27 mouse cellular contexts compared by ENCODE assay signal in the genomic region with DNA sequence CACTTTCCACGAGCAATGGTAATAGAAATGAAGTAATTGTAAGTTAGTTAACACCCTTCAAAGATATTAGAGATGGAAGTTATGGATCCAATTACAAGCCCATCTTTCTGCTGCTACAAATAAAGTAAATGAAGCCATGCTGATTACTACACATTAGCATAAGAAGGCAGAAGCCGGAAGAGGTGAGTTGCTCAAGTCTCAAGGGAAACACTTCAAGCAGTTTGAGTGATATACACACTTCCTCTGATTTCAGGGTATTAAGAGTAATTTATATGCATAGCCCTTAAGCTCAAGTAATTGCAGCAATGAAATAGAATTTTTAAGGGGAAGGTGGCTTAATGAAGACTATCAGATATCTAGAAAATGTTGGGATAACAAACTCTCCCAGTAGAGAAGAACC.
DNase-seq lines count a peak whose midpoint lies in the region; ATAC-seq and TF ChIP-seq lines count a peak whose summit lies in the region.
"Had no signal": no experiment of that assay in that cellular context is flagged by ENCODE, and none has a peak within 500 bp of the region (broad histone marks: within the 10 kb centered on the region; RNA-seq: fewer than 3 reads in every experiment).

No protein-coding gene starts in this region.

- H3K27me3 ChIP-seq in hindbrain, embryonic 15.5 days: no peaks in the 10 kb centered on the region
- H3K27me3 ChIP-seq in hindbrain, embryonic 11.5 days (ENCODE audit: control insufficient read depth, insufficient read depth, low read length): no peaks in the 10 kb centered on the region
- H3K27me3 ChIP-seq in neural tube, embryonic 14.5 days (ENCODE audit: control insufficient read depth, insufficient read depth, low read length): no peaks in the 10 kb centered on the region
- H3K27me3 ChIP-seq: embryonic facial prominence, embryonic 15.5 days; heart, embryonic 13.5 days; limb, embryonic 15.5 days; lung, embryonic 15.5 days had no signal

- no peak overlapping the region for H3K9ac ChIP-seq in hindbrain, embryonic 15.5 days
- H3K9ac ChIP-seq in hindbrain, embryonic 11.5 days (ENCODE audit: low read depth, low read length): no peak overlapping the region
- no peak overlapping the region for H3K9ac ChIP-seq in neural tube, embryonic 14.5 days (replicated peaks; ENCODE audit: low read depth, low read length)
- H3K9ac ChIP-seq: embryonic facial prominence, embryonic 15.5 days; forebrain, postnatal 0 days; heart, embryonic 13.5 days; limb, embryonic 15.5 days; liver, embryonic 14.5 days; lung, embryonic 15.5 days had no signal

- no peak overlapping the region for H3K4me3 ChIP-seq in hindbrain, embryonic 15.5 days
- H3K4me3 ChIP-seq in hindbrain, embryonic 11.5 days (ENCODE audit: low read depth, low read length): no peak overlapping the region
- H3K4me3 ChIP-seq in neural tube, embryonic 14.5 days (ENCODE audit: low read depth, low read length): no peak overlapping the region
- no peak overlapping the region for H3K4me3 ChIP-seq in lung, adult 2 months (replicated peaks; ENCODE audit: extremely low read depth, low read depth, low read length)
- H3K4me3 ChIP-seq: embryonic facial prominence, embryonic 15.5 days; heart, embryonic 13.5 days; limb, embryonic 15.5 days; lung, embryonic 15.5 days had no signal

- H3K36me3 ChIP-seq in hindbrain, embryonic 15.5 days: no peaks in the 10 kb centered on the region
- no peaks in the 10 kb centered on the region for H3K36me3 ChIP-seq in hindbrain, embryonic 11.5 days (ENCODE audit: control insufficient read depth, insufficient read depth, low read length)
- H3K36me3 ChIP-seq in neural tube, embryonic 14.5 days (ENCODE audit: control insufficient read depth, insufficient read depth, low read length): no peaks in the 10 kb centered on the region
- H3K36me3 ChIP-seq: embryonic facial prominence, embryonic 15.5 days; limb, embryonic 15.5 days; lung, embryonic 15.5 days had no signal

- WGBS in hindbrain, embryonic 15.5 days: 56% methylated on average over 2 of the region's 2 CpGs
- WGBS in hindbrain, embryonic 11.5 days: 72% methylated on average over 2 of the region's 2 CpGs
- 35% methylated on average over 2 of the region's 2 CpGs for WGBS in neural tube, embryonic 14.5 days
- 68% methylated on average over 2 of the region's 2 CpGs for WGBS in lung, adult 2 months

- no peak overlapping the region for H3K4me2 ChIP-seq in hindbrain, embryonic 15.5 days
- H3K4me2 ChIP-seq in hindbrain, embryonic 11.5 days (replicated peaks; ENCODE audit: low read depth, low read length): no peak overlapping the region
- no peak overlapping the region for H3K4me2 ChIP-seq in neural tube, embryonic 14.5 days (ENCODE audit: low read depth, low read length)
- H3K4me2 ChIP-seq: embryonic facial prominence, embryonic 15.5 days; heart, embryonic 13.5 days; limb, embryonic 15.5 days; lung, embryonic 15.5 days had no signal

- H3K4me1 ChIP-seq in hindbrain, embryonic 15.5 days (replicated peaks): peaks cover 8% of the 10 kb centered on the region; the same call in 1 of the 2 replicates
- H3K4me1 ChIP-seq in hindbrain, embryonic 11.5 days (replicated peaks; ENCODE audit: control insufficient read depth, insufficient read depth, low read length): no peaks in the 10 kb centered on the region
- H3K4me1 ChIP-seq in neural tube, embryonic 14.5 days (ENCODE audit: control insufficient read depth, insufficient read depth, low read length): peaks cover 6% of the 10 kb centered on the region; the same call in 1 of the 2 replicates
- H3K4me1 ChIP-seq in lung, adult 2 months (ENCODE audit: control insufficient read depth, insufficient read depth, low read length): no peaks in the 10 kb centered on the region
- H3K4me1 ChIP-seq: embryonic facial prominence, embryonic 15.5 days; limb, embryonic 15.5 days; lung, embryonic 15.5 days had no signal

- TF ChIP-seq CTCF in brain, embryonic 14.5 days (IDR thresholded peaks at IDR 0.05; ENCODE audit: borderline replicate concordance, extremely low read depth, insufficient read depth, insufficient read length): no peak
- TF ChIP-seq CTCF in lung, adult 2 months (IDR thresholded peaks at IDR 0.05; ENCODE audit: insufficient read depth, low read length): no peak

- no peak for DNase-seq in hindbrain, embryonic 11.5 days (ENCODE audit: low spot score)
- peak; percentile 45 for DNase-seq in 416B (ENCODE audit: low read depth)
- DNase-seq in brain, embryonic 14.5 days (ENCODE audit: low read depth): peak; percentile 36
- no peak for DNase-seq in lung, adult 2 months
- no peak for DNase-seq in adrenal gland, postnatal 25 days
- DNase-seq: adrenal gland, adult 8-10 months; cerebellum, adult 8-10 months; forebrain, postnatal 0 days; gastrocnemius, postnatal 14 days; heart, adult 18-20 months; heart, postnatal 14 days; kidney, adult 11 months; layer of hippocampus, adult 9-11 months; left cerebral cortex, postnatal 4 days; lung, postnatal 36 days; retina, postnatal 1 day; right cerebral cortex, postnatal 25 days; spleen, adult 18-20 months; thymus, postnatal 14 days had no signal

- no peak for TF ChIP-seq POLR2A in brain, embryonic 14.5 days (IDR thresholded peaks at IDR 0.05; ENCODE audit: borderline replicate concordance, extremely low read depth, insufficient read depth, insufficient read length, poor library complexity, severe bottlenecking)
- TF ChIP-seq POLR2A in lung, adult 2 months (IDR thresholded peaks at IDR 0.05; ENCODE audit: borderline replicate concordance, extremely low read depth, low read depth, low read length): no peak

- H3K27ac ChIP-seq in hindbrain, embryonic 15.5 days (replicated peaks): no peak overlapping the region
- H3K27ac ChIP-seq in hindbrain, embryonic 11.5 days (ENCODE audit: low read depth, low read length): no peak overlapping the region
- no peak overlapping the region for H3K27ac ChIP-seq in neural tube, embryonic 14.5 days (ENCODE audit: low read depth, low read length)
- H3K27ac ChIP-seq: embryonic facial prominence, embryonic 15.5 days; heart, embryonic 13.5 days; limb, embryonic 15.5 days; liver, embryonic 14.5 days; lung, embryonic 15.5 days had no signal

- H3K9me3 ChIP-seq in hindbrain, embryonic 15.5 days: no peaks in the 10 kb centered on the region
- H3K9me3 ChIP-seq in hindbrain, embryonic 11.5 days (ENCODE audit: control insufficient read depth, low read length): no peaks in the 10 kb centered on the region
- no peaks in the 10 kb centered on the region for H3K9me3 ChIP-seq in neural tube, embryonic 14.5 days (ENCODE audit: control insufficient read depth, low read length)
- H3K9me3 ChIP-seq: embryonic facial prominence, embryonic 15.5 days; heart, embryonic 13.5 days; limb, embryonic 15.5 days; lung, embryonic 15.5 days had no signal

- 0 out of 2 replicates have a peak, but pooled peaks have one; percentile 52 for ATAC-seq in hindbrain, embryonic 15.5 days (ENCODE audit: low FRiP score, low read depth)
- ATAC-seq in hindbrain, embryonic 11.5 days (ENCODE audit: low FRiP score): no peak
- peak; percentile 78 for ATAC-seq in neural tube, embryonic 14.5 days (ENCODE audit: low read depth)
- ATAC-seq: activated CD4-positive, CD25-positive, alpha-beta regulatory T cell, adult 4 months; forebrain, postnatal 0 days had no signal

Comparison
In these comparisons a context has a peak if more than half of its experiments do, and no peak if none do; other contexts are left out.
1. DNase-seq: peak in 416B (single experiment) and brain, embryonic 14.5 days (single experiment); none in hindbrain, embryonic 11.5 days (single experiment), lung, adult 2 months (single experiment) and adrenal gland, postnatal 25 days (single experiment).